Comparison of ENCODE assay signal across 28 mouse cellular contexts in genomic region chr10:120890592-120890991, GRCm38 (mm10).
"Had no signal": no experiment of that assay in that cellular context is flagged by ENCODE, and none has a peak within 500 bp of the region (broad histone marks: within the 10 kb centered on the region; RNA-seq: fewer than 3 reads in every experiment).

No protein-coding gene starts in this region.

- H3K9me3 ChIP-seq: heart, embryonic 15.5 days; hindbrain, embryonic 15.5 days; intestine, embryonic 15.5 days; kidney, embryonic 15.5 days had no signal

- H3K4me1 ChIP-seq: hindbrain, embryonic 12.5 days; hindbrain, embryonic 13.5 days; hindbrain, embryonic 15.5 days had no signal

- H3K27ac ChIP-seq: heart, embryonic 13.5 days; heart, embryonic 15.5 days; hindbrain, embryonic 10.5 days; hindbrain, embryonic 12.5 days; hindbrain, embryonic 13.5 days; hindbrain, embryonic 14.5 days; hindbrain, embryonic 15.5 days; hindbrain, postnatal 0 days; intestine, embryonic 15.5 days; kidney, embryonic 15.5 days; kidney, postnatal 0 days; layer of hippocampus, adult 2 months; left cerebral cortex, adult 2 months had no signal

- H3K4me3 ChIP-seq: heart, embryonic 12.5 days; heart, embryonic 13.5 days; heart, embryonic 15.5 days; hindbrain, embryonic 10.5 days; hindbrain, embryonic 12.5 days; hindbrain, embryonic 13.5 days; hindbrain, embryonic 15.5 days; intestine, embryonic 15.5 days; kidney, embryonic 15.5 days; layer of hippocampus, adult 2 months; left cerebral cortex, adult 2 months had no signal

- H3K36me3 ChIP-seq: hindbrain, embryonic 12.5 days; hindbrain, embryonic 13.5 days; hindbrain, embryonic 15.5 days; intestine, embryonic 15.5 days had no signal

- H3K27me3 ChIP-seq: heart, embryonic 12.5 days; heart, embryonic 13.5 days; heart, embryonic 15.5 days; hindbrain, embryonic 12.5 days; intestine, embryonic 15.5 days; kidney, embryonic 15.5 days had no signal

- DNase-seq: heart, postnatal 10 days; heart, postnatal 14 days; kidney, adult 11 months; kidney, adult 18-20 months; kidney, adult 2 months; kidney, adult 8-10 months; kidney, adult 9 months; kidney, postnatal 10 days; kidney, postnatal 14 days; kidney, postnatal 25 days; kidney, postnatal 36 days; kidney, postnatal 4 days; layer of hippocampus, adult 9-11 months; layer of hippocampus, postnatal 36 days had no signal
